Mouse (Mus musculus) bone marrow, adult 2 months (tissue): Measurements from ENCODE around the gene Frmpd4.

ENCODE experiments used
- CTCF ChIP-seq: fragments of 200-500 bp; IDR thresholded peaks from 2 replicates; pipeline ENCODE4 v1.5.1; 2011; ENCODE audit warnings: low read length, control low read depth; ENCODE audit not compliant: control insufficient read depth, insufficient read depth
- POLR2A ChIP-seq: fragments of 200-500 bp; IDR thresholded peaks from 2 replicates; pipeline ENCODE4 v1.6.1; 2011; ENCODE audit warnings: low read depth, mild to moderate bottlenecking, control low read depth, low read length, borderline replicate concordance; ENCODE audit not compliant: control insufficient read depth

- TF ChIP-seq POLR2A (no peak), CTCF (no peak)
Observed at GRCm38 (mm10) chrX:168455233-168455632, 121.8 kb downstream of the Frmpd4 start.
